Mouse (Mus musculus): ENCODE results near the gene Gm7694.
A peak's percentile ranks its signal among the peaks of the same experiment; 100 is the strongest.

Gm7694 gene

GRCm38 (mm10) chr1:170277016-170277415, 29.1 kb downstream of the Gm7694 start, which contains the start of gene Sh2d1b1:
TSS of gene Sh2d1b1 (plus strand) at chr1:170277320.
- no peak for DNase-seq

DNA sequence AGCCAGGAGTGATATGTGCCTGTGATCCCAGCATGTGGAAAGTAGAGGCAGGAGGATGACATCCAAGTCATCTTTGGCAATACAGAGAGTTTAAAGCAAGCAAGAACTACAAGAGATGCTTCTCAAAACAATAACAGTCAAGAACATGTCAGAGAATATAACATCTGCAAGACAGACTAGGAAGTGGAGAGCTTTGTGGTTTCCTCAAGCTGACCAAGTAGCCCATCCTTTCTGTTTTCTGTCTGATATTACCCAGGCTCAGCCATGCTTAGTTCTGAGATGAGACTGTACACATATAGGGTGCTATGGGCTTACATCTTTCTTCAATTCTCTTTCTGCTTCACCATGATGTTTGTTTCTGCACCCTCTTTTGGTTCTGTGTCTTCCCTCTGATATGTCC, 32.9 kb downstream of the Gm7694 start:
- no peak for DNase-seq

DNA sequence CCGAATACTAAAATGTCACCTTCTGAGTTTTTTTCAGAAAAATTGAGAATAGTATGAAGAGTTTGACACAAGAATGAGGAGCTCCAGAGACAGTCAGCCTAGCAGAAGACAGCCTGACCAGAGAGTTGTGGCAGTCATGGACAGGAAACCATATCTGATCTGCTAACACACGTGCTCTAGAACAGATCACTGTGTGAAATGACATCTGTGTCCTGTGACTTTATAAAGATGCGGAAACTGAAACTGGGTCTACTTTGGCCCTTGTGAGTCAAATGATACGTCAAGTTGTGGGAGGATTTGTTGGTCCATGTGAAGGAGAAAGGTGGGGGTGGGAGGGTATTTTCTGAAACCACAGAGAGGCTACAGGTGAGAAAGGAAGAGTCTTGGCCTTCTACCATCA, 35.4 kb downstream of the Gm7694 start:
- DNase-seq = no peak

DNA sequence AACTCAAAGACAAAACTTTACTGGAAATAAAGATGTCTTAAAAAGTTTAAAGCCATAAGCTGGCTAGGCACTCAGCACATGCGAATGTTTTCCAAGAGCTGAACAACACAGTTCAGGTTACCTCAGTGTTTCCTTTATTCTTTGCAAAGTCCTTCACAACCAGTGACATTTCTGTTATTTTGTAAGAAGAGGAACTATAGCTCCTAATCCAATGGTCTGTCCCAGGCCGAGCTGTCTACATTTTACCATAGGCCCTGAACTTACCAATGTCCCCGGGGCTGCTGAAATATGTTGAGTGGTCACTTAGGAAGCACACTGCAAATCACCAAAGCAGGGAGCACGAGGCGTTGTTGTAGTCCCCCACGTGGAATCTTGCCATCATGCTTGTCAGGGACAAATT, 35.9 kb downstream of the Gm7694 start:
- DNase-seq = no peak

- DNase-seq = peak; percentile 85
Observed at GRCm38 (mm10) chr1:170255560-170255910, 50.6 kb downstream of the Gm7694 start.

DNA sequence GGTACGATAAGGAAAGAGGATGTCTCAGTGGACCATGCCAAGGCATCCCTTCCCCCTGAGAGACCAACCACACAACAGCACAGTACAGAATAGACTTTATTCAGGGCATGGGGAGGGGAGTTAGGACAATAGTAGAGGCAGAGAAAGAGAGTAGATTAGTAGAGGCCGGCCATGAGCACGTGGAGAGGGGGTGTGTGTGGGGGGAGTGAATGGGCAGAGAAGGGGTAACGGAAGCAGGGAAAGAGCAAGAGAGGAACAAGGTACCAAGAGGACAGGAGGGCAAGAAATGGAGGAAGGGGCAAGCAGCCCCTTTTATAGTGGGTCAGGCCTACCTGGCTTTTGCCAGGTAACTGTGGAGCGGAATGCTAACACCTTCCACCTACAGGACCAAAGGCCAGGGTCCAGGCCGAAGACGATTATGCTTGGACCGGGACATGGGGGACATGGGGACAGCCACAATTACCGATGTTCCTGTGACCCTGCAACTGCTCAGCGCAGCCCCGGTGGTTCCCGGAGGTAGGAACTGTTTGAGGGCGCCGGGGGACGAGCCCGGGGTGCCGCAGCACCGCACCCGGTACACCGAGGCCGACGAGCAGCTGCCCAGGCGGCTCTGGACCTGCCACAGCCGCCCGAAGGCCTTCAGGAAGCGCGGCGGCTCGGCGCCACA, 51.1 kb downstream of the Gm7694 start:
- no peak for DNase-seq
